ENCODE assay signal across 23 mouse cellular contexts in genomic region chr10:13788057-13788456, GRCm38 (mm10).
DNase-seq lines count a peak whose midpoint lies in the region; ATAC-seq lines count a peak whose summit lies in the region.
"Had no signal": no experiment of that assay in that cellular context is flagged by ENCODE, and none has a peak within 500 bp of the region (broad histone marks: within the 10 kb centered on the region; RNA-seq: fewer than 3 reads in every experiment).

No protein-coding gene starts in this region.

- no peak overlapping the region for H3K4me2 ChIP-seq in embryonic facial prominence, embryonic 14.5 days (ENCODE audit: low read depth, low read length)
- H3K4me2 ChIP-seq in limb, embryonic 15.5 days, result no peak overlapping the region
- H3K4me2 ChIP-seq: embryonic facial prominence, embryonic 12.5 days; forebrain, embryonic 12.5 days; heart, embryonic 12.5 days; hindbrain, embryonic 14.5 days; intestine, embryonic 15.5 days had no signal

- H3K36me3 ChIP-seq in embryonic facial prominence, embryonic 14.5 days (ENCODE audit: control insufficient read depth, insufficient read depth, low read length), result no peaks in the 10 kb centered on the region
- no peaks in the 10 kb centered on the region for H3K36me3 ChIP-seq in limb, embryonic 15.5 days
- H3K36me3 ChIP-seq: embryonic facial prominence, embryonic 12.5 days; forebrain, embryonic 12.5 days; G1E; intestine, embryonic 15.5 days had no signal

- H3K27me3 ChIP-seq in embryonic facial prominence, embryonic 14.5 days (replicated peaks; ENCODE audit: control insufficient read depth, insufficient read depth, low read length), result no peaks in the 10 kb centered on the region
- no peaks in the 10 kb centered on the region for H3K27me3 ChIP-seq in limb, embryonic 15.5 days
- H3K27me3 ChIP-seq: embryonic facial prominence, embryonic 12.5 days; forebrain, embryonic 12.5 days; heart, embryonic 12.5 days; intestine, embryonic 15.5 days had no signal

- peak overlapping the region; percentile 74; the same call in 1 of the 2 replicates for H3K27ac ChIP-seq in embryonic facial prominence, embryonic 14.5 days (replicated peaks; ENCODE audit: low read depth, low read length)
- H3K27ac ChIP-seq in limb, embryonic 15.5 days, result no peak overlapping the region
- H3K27ac ChIP-seq: embryonic facial prominence, embryonic 12.5 days; forebrain, embryonic 12.5 days; gastrocnemius, adult 2 months; hindbrain, embryonic 10.5 days; hindbrain, embryonic 14.5 days; intestine, embryonic 15.5 days had no signal

- H3K4me3 ChIP-seq in embryonic facial prominence, embryonic 14.5 days (ENCODE audit: low read depth, low read length), result no peak overlapping the region
- no peak overlapping the region for H3K4me3 ChIP-seq in limb, embryonic 15.5 days
- H3K4me3 ChIP-seq: embryonic facial prominence, embryonic 12.5 days; forebrain, embryonic 12.5 days; gastrocnemius, adult 2 months; heart, embryonic 12.5 days; hindbrain, embryonic 10.5 days; intestine, embryonic 15.5 days had no signal

- peak; percentile 7 for DNase-seq in lung, postnatal 10 days
- no peak for DNase-seq in lung, adult 18-20 months
- DNase-seq in embryonic facial prominence, embryonic 14.5 days (ENCODE audit: low spot score), result peak; percentile 75
- no peak for DNase-seq in left cerebral cortex, adult 11 months (ENCODE audit: low spot score)
- DNase-seq in frontal cortex, adult 2 months (ENCODE audit: extremely low spot score in 1 of 2, low spot score in 1 of 2), result no peak
- DNase-seq: adrenal gland, adult 2 months; adrenal gland, postnatal 25 days; B cell, adult 2 months; cerebellum, adult 18-20 months; cerebellum, postnatal 10 days; embryo, embryonic 11 days; gastrocnemius, adult 2 months; gastrocnemius, postnatal 25 days had no signal

- WGBS in embryonic facial prominence, embryonic 14.5 days, result 57% methylated on average over 9 of the region's 9 CpGs
- 53% methylated on average over 9 of the region's 9 CpGs for WGBS in limb, embryonic 15.5 days

- peaks cover 7% of the 10 kb centered on the region for H3K4me1 ChIP-seq in embryonic facial prominence, embryonic 14.5 days (ENCODE audit: control insufficient read depth, insufficient read depth, low read length)
- 0 out of 2 replicates have a peak, but pooled peaks cover 3% of the 10 kb centered on the region for H3K4me1 ChIP-seq in limb, embryonic 15.5 days
- H3K4me1 ChIP-seq: embryonic facial prominence, embryonic 12.5 days; forebrain, embryonic 12.5 days; hindbrain, embryonic 10.5 days; intestine, embryonic 15.5 days had no signal

- peak; percentile 76; the same call in 1 of the 2 replicates for ATAC-seq in embryonic facial prominence, embryonic 14.5 days (ENCODE audit: low read depth)
- ATAC-seq in limb, embryonic 15.5 days (ENCODE audit: insufficient number of reproducible peaks, low FRiP score, low TSS enrichment, low read depth), result 0 out of 2 replicates have a peak, but pooled peaks have one; percentile 44
- ATAC-seq: CD4-positive, CD25-positive, alpha-beta regulatory T cell, adult 4 months; forebrain, embryonic 16.5 days; intestine, embryonic 15.5 days had no signal

- no peak overlapping the region for H3K9ac ChIP-seq in embryonic facial prominence, embryonic 14.5 days (ENCODE audit: low read depth, low read length)
- H3K9ac ChIP-seq in limb, embryonic 15.5 days, result no peak overlapping the region
- H3K9ac ChIP-seq: embryonic facial prominence, embryonic 12.5 days; forebrain, embryonic 12.5 days; heart, embryonic 12.5 days; hindbrain, embryonic 14.5 days; intestine, embryonic 15.5 days had no signal

- no peaks in the 10 kb centered on the region for H3K9me3 ChIP-seq in embryonic facial prominence, embryonic 14.5 days (ENCODE audit: control insufficient read depth, low read length)
- H3K9me3 ChIP-seq in limb, embryonic 15.5 days, result no peaks in the 10 kb centered on the region
- H3K9me3 ChIP-seq: embryonic facial prominence, embryonic 12.5 days; forebrain, embryonic 12.5 days; G1E; heart, embryonic 12.5 days; hindbrain, embryonic 10.5 days; intestine, embryonic 15.5 days had no signal

Comparison
In these comparisons a context has a peak if more than half of its experiments do, and no peak if none do; other contexts are left out.
1. DNase-seq: peak in lung, postnatal 10 days (single experiment) and embryonic facial prominence, embryonic 14.5 days (single experiment); none in lung, adult 18-20 months (0 of 2), left cerebral cortex, adult 11 months (single experiment) and frontal cortex, adult 2 months (0 of 2).